ENCODE assay signal across 14 mouse cellular contexts in genomic region chr1:87625254-87626025, GRCm38 (mm10). TPM values are rescaled to one million over a fixed set of nuclear protein-coding genes. Genes with fewer than 3 reads are reported as not detected.
DNase-seq lines count a peak whose midpoint lies in the region; ATAC-seq and TF ChIP-seq lines count a peak whose summit lies in the region.
"Had no signal": no experiment of that assay in that cellular context is flagged by ENCODE, and none has a peak within 500 bp of the region (broad histone marks: within the 10 kb centered on the region; RNA-seq: fewer than 3 reads in every experiment).

No protein-coding gene starts in this region.

- no peak for TF ChIP-seq CTCF in heart, adult 2 months (IDR thresholded peaks at IDR 0.05)
- no peak for TF ChIP-seq CTCF in MEL (IDR thresholded peaks at IDR 0.05 in 2 of 3, conservative IDR thresholded peaks at IDR 0.05 in 1 of 3; ENCODE audit: control insufficient read depth in 1 of 3, insufficient read depth in 1 of 3, low read depth in 2 of 3, low read length in 3 of 3, poor library complexity in 1 of 3, severe bottlenecking in 1 of 3)

- TF ChIP-seq EP300 in heart, adult 2 months (IDR thresholded peaks at IDR 0.05; ENCODE audit: insufficient read depth, low read depth, low read length), result no peak
- TF ChIP-seq EP300 in MEL (IDR thresholded peaks at IDR 0.05; ENCODE audit: low read depth in 1 of 2, low read length in 2 of 2), result no peak

- peak overlapping the region; percentile 50 for H3K4me2 ChIP-seq in liver, embryonic 11.5 days
- H3K4me2 ChIP-seq: midbrain, embryonic 15.5 days; neural tube, embryonic 12.5 days had no signal

- no peaks in the 10 kb centered on the region for H3K9me3 ChIP-seq in MEL (replicated peaks; ENCODE audit: insufficient read depth, low read length)
- H3K9me3 ChIP-seq in liver, embryonic 11.5 days (ENCODE audit: control insufficient read depth, low read length), result no peaks in the 10 kb centered on the region
- H3K9me3 ChIP-seq: embryonic facial prominence, embryonic 10.5 days; midbrain, embryonic 15.5 days; neural tube, embryonic 12.5 days had no signal

- no peaks in the 10 kb centered on the region for H3K36me3 ChIP-seq in heart, adult 2 months (ENCODE audit: control insufficient read depth, insufficient read depth, low read length)
- peaks cover 0 to 78% of the 10 kb centered on the region in 2 experiments; a peak in 3 of 4 replicates for H3K36me3 ChIP-seq in MEL (ENCODE audit: control insufficient read depth in 1 of 2, insufficient read depth in 2 of 2, low read length in 2 of 2)
- H3K36me3 ChIP-seq in liver, embryonic 11.5 days (ENCODE audit: control insufficient read depth, insufficient read depth, low read length), result no peaks in the 10 kb centered on the region
- H3K36me3 ChIP-seq: embryonic facial prominence, embryonic 10.5 days; midbrain, embryonic 15.5 days; neural tube, embryonic 12.5 days had no signal

- TF ChIP-seq POLR2A in heart, adult 2 months (IDR thresholded peaks at IDR 0.05; ENCODE audit: insufficient read depth, low read depth, low read length), result no peak
- TF ChIP-seq POLR2A in MEL (IDR thresholded peaks at IDR 0.05; ENCODE audit: control insufficient read depth in 1 of 2, insufficient read depth in 1 of 2, low read depth in 1 of 2, low read length in 2 of 2, poor library complexity in 1 of 2), result no peak

- no peaks in the 10 kb centered on the region for H3K27me3 ChIP-seq in heart, adult 2 months (ENCODE audit: control insufficient read depth, insufficient read depth, low read length)
- H3K27me3 ChIP-seq in MEL (ENCODE audit: control insufficient read depth in 1 of 2, insufficient read depth in 2 of 2, low read length in 2 of 2), result no peaks in the 10 kb centered on the region
- no peaks in the 10 kb centered on the region for H3K27me3 ChIP-seq in liver, embryonic 11.5 days (replicated peaks; ENCODE audit: control insufficient read depth, insufficient read depth, low read length)
- H3K27me3 ChIP-seq: midbrain, embryonic 15.5 days; neural tube, embryonic 12.5 days had no signal

- no peak overlapping the region for H3K9ac ChIP-seq in heart, adult 2 months (ENCODE audit: low read depth, low read length)
- H3K9ac ChIP-seq in MEL (ENCODE audit: control insufficient read depth, low read depth, low read length, poor library complexity, severe bottlenecking), result peak overlapping the region; percentile 51
- H3K9ac ChIP-seq in liver, embryonic 11.5 days (ENCODE audit: low read depth, low read length), result peak overlapping the region; percentile 25; the same call in 1 of the 2 replicates
- H3K9ac ChIP-seq: forebrain, postnatal 0 days; midbrain, embryonic 15.5 days; neural tube, embryonic 12.5 days had no signal

- H3K27ac ChIP-seq in heart, adult 2 months, result peak overlapping the region; percentile 26; the same call in 1 of the 2 replicates
- H3K27ac ChIP-seq in MEL (ENCODE audit: control insufficient read depth, low read depth, low read length), result peak overlapping the region; percentile 74
- peak overlapping the region; percentile 80 for H3K27ac ChIP-seq in liver, embryonic 11.5 days (ENCODE audit: low read depth, low read length)
- H3K27ac ChIP-seq: embryonic facial prominence, embryonic 10.5 days; midbrain, embryonic 15.5 days; neural tube, embryonic 12.5 days had no signal

- no peak for DNase-seq in heart, adult 2 months
- no peak for DNase-seq in heart, adult 9 months (ENCODE audit: low spot score in 2 of 2)
- peak; percentile 81 for DNase-seq in MEL (ENCODE audit: low read depth, low spot score)
- no peak for DNase-seq in liver, embryonic 11.5 days (ENCODE audit: low spot score)
- no peak for DNase-seq in right cerebral cortex, postnatal 14 days
- no peak for DNase-seq in left cerebral cortex, adult 9 months (ENCODE audit: low spot score in 2 of 2)
- no peak for DNase-seq in kidney, postnatal 14 days
- DNase-seq: cerebellum, postnatal 10 days; forebrain, postnatal 0 days had no signal

- ATAC-seq in liver, embryonic 11.5 days (replicated peaks; ENCODE audit: low FRiP score), result no peak
- 0 out of 2 replicates have a peak, but pooled peaks have one; percentile 11 for ATAC-seq in megakaryocyte progenitor cell, adult 5-6 weeks (replicated peaks; ENCODE audit: poor library complexity)
- ATAC-seq: forebrain, postnatal 0 days; hindbrain, embryonic 16.5 days; midbrain, embryonic 15.5 days had no signal

- peaks cover 10% of the 10 kb centered on the region for H3K4me1 ChIP-seq in heart, adult 2 months (ENCODE audit: control insufficient read depth, insufficient read depth, low read length)
- H3K4me1 ChIP-seq in MEL (ENCODE audit: control insufficient read depth in 1 of 2, insufficient read depth in 2 of 2, low read length in 2 of 2), result peaks cover 66 to 80% of the 10 kb centered on the region in 2 experiments
- H3K4me1 ChIP-seq in liver, embryonic 11.5 days (replicated peaks; ENCODE audit: control insufficient read depth, insufficient read depth, low read length), result peaks cover 82% of the 10 kb centered on the region
- H3K4me1 ChIP-seq: midbrain, embryonic 15.5 days; neural tube, embryonic 12.5 days had no signal

- intact Hi-C loops in heart, adult 2 months (cut with DNase I), result no loop called here

- no peak overlapping the region for H3K4me3 ChIP-seq in heart, adult 2 months
- no peak overlapping the region for H3K4me3 ChIP-seq in MEL (ENCODE audit: control insufficient read depth in 1 of 2, insufficient read depth in 1 of 2, low read depth in 2 of 2, low read length in 2 of 2)
- H3K4me3 ChIP-seq in liver, embryonic 11.5 days (ENCODE audit: low read depth, low read length), result no peak overlapping the region
- H3K4me3 ChIP-seq: embryonic facial prominence, embryonic 10.5 days; midbrain, embryonic 15.5 days; neural tube, embryonic 12.5 days had no signal

- no peak for TF ChIP-seq RAD21 in MEL (IDR thresholded peaks at IDR 0.05; ENCODE audit: low read depth, low read length)

- H3K79me2 ChIP-seq in heart, adult 2 months (replicated peaks; ENCODE audit: control insufficient read depth, insufficient read depth, low read length), result no peaks in the 10 kb centered on the region
- H3K79me2 ChIP-seq in MEL (ENCODE audit: control insufficient read depth, insufficient read depth, low read length, poor library complexity), result peaks cover 77% of the 10 kb centered on the region

- 72% methylated on average over 6 of the region's 6 CpGs for WGBS in heart, adult 2 months
- 64% methylated on average over 6 of the region's 6 CpGs for WGBS in liver, embryonic 11.5 days

TF ChIP-seq in MEL, 35 proteins besides CTCF, POLR2A, EP300 and RAD21 (continues in another document):
- TF ChIP-seq SMC3 (IDR thresholded peaks at IDR 0.05; ENCODE audit: low read depth, low read length) (no peak), RCOR1 (IDR thresholded peaks at IDR 0.05; ENCODE audit: low read depth, low read length) (no peak), USF2 (IDR thresholded peaks at IDR 0.05; ENCODE audit: borderline replicate concordance in 1 of 2, insufficient read depth in 1 of 2, low read depth in 1 of 2, low read length in 2 of 2) (peak in 1 of 2 experiments; percentile 37; a peak in 1 of 4 replicates), TCF12 (IDR thresholded peaks at IDR 0.05; ENCODE audit: low read depth, low read length) (0 out of 2 replicates have a peak, but pooled peaks have one; percentile 12), USF1 (IDR thresholded peaks at IDR 0.05; ENCODE audit: low read depth, low read length) (peak; percentile 83), UBTF (IDR thresholded peaks at IDR 0.05; ENCODE audit: borderline replicate concordance, insufficient read depth, low read depth, low read length) (no peak), POLR2AphosphoS5 (IDR thresholded peaks at IDR 0.05; ENCODE audit: borderline replicate concordance, low read depth, low read length) (no peak), CHD2 (IDR thresholded peaks at IDR 0.05; ENCODE audit: low read length) (no peak), ELF1 (IDR thresholded peaks at IDR 0.05; ENCODE audit: low read depth, low read length) (peak; percentile 48; the same call in 1 of the 2 replicates), CHD1 (IDR thresholded peaks at IDR 0.05; ENCODE audit: low read depth, low read length) (no peak), MYB (IDR thresholded peaks at IDR 0.05; ENCODE audit: low read depth, low read length) (no peak), NELFE (IDR thresholded peaks at IDR 0.05; ENCODE audit: low read depth, low read length) (no peak), KAT2A (conservative IDR thresholded peaks at IDR 0.05; ENCODE audit: low read depth, low read length) (no peak), MEF2A (IDR thresholded peaks at IDR 0.05; ENCODE audit: extremely low read depth, insufficient replicate concordance, low read depth, low read length, poor library complexity, severe bottlenecking) (no peak), NRF1 (IDR thresholded peaks at IDR 0.05; ENCODE audit: insufficient read depth, low read depth, low read length, poor library complexity, severe bottlenecking) (no peak), JUND (IDR thresholded peaks at IDR 0.05; ENCODE audit: low read depth, low read length) (peak; percentile 80; the same call in 1 of the 2 replicates), MYC (IDR thresholded peaks at IDR 0.05; ENCODE audit: low read depth, low read length) (peak; percentile 66; the same call in 1 of the 2 replicates), ZNF384 (IDR thresholded peaks at IDR 0.05; ENCODE audit: low read depth, low read length) (no peak), MXI1 (IDR thresholded peaks at IDR 0.05; ENCODE audit: low read depth, low read length) (peak; percentile 66), MAX (IDR thresholded peaks at IDR 0.05; ENCODE audit: low read length) (peak; percentile 56), GABPA (IDR thresholded peaks at IDR 0.05; ENCODE audit: low read depth, low read length) (no peak)

RNA-seq across cellular contexts. Expression of gene Inpp5d, which starts 5.3 kb away (rescaled TPM):
- 10 to 100 TPM; 13.2 to 13.8 TPM for total RNA-seq in heart, adult 2 months (2021)
- polyA plus RNA-seq in heart, adult 2 months (2012; rRNA removed), result 8.4 and 13.5 TPM in 2 replicates
- 69.4 and 73.0 TPM in 2 replicates for total RNA-seq in MEL (2012; rRNA removed)
- 10 to 100 TPM in 1 of 2 experiments, not detected in 1; 71.3 TPM for polyA plus RNA-seq in MEL (2012; ENCODE audit: insufficient read depth in 1 of 2, insufficient read length in 2 of 2, low read depth in 1 of 2, low replicate concordance in 2 of 2, missing spikeins in 1 of 2)
- polyA plus RNA-seq in liver, embryonic 11.5 days (2014; fragmentation: Nextera tagmentation; extraction: Ambion mirVana), result 30.8 and 31.0 TPM in 2 replicates
- total RNA-seq in megakaryocyte progenitor cell, adult 5-6 weeks (2015), result 57.6 and 66.3 TPM in 2 replicates
- 67.8 and 85.6 TPM in 2 replicates for total RNA-seq in megakaryocyte progenitor cell, adult 5-6 weeks (2017)

RNA-seq across cellular contexts. Expression of gene Ngef, which starts 51.8 kb away (rescaled TPM):
- under 1 TPM; 0.23 to 0.32 TPM for total RNA-seq in heart, adult 2 months (2021)
- 0.53 and 0.70 TPM in 2 replicates for polyA plus RNA-seq in heart, adult 2 months (2012; rRNA removed)
- total RNA-seq in MEL (2012; rRNA removed), result not detected in 2 replicates
- not detected for polyA plus RNA-seq in MEL (2012; ENCODE audit: insufficient read depth in 1 of 2, insufficient read length in 2 of 2, low read depth in 1 of 2, low replicate concordance in 2 of 2, missing spikeins in 1 of 2)
- polyA plus RNA-seq in liver, embryonic 11.5 days (2014; fragmentation: Nextera tagmentation; extraction: Ambion mirVana), result 2.1 and 2.4 TPM in 2 replicates
- total RNA-seq in megakaryocyte progenitor cell, adult 5-6 weeks (2015), result not detected in 2 replicates
- total RNA-seq in megakaryocyte progenitor cell, adult 5-6 weeks (2017), result not detected in 2 replicates

Comparison
In these comparisons a context has a peak if more than half of its experiments do, and no peak if none do; other contexts are left out.
1. H3K27ac ChIP-seq: peak in every context shown above with its lines; median percentile 80 in liver, embryonic 11.5 days; 74 in MEL; 26 in heart, adult 2 months.